Mouse (Mus musculus) cerebellum, postnatal 14 days (tissue): Measurements from ENCODE around the gene Pdlim3.

ENCODE experiments used
- DNase-seq, 2 experiments: peaks; one replicate each; pipeline ENCODE4 v3.0.0; 2021; ENCODE audit warnings: mixed read lengths in 2 of 2

Pdlim3 gene

GRCm38 (mm10) chr8:45905591-45906250 lies 20.5 kb downstream of the Pdlim3 start:
- DNase-seq, result no peak

DNA sequence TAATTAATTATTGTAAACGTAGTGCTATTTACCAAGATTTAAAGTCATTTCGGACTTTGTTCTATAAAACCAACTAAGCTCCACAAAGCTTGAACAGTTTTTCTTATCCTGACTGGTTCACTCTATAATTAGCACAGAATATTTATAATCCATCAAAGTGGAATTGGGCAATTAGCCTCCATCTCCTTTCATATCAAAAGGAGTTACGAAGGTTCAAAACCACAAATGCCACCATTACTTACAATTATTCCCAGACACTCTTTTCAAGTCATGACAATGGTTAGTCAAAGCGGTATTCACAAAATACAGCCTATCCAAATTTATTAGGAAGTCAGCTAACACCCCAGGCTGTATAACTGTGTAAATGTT lies 21.0 kb downstream of the Pdlim3 start:
- no peak for DNase-seq

GRCm38 (mm10) chr8:45913707-45914106 lies 28.4 kb downstream of the Pdlim3 start:
- DNase-seq, result no peak

- DNase-seq, result no peak
Observed at GRCm38 (mm10) chr8:45916496-45916895, 31.2 kb downstream of the Pdlim3 start.

DNA sequence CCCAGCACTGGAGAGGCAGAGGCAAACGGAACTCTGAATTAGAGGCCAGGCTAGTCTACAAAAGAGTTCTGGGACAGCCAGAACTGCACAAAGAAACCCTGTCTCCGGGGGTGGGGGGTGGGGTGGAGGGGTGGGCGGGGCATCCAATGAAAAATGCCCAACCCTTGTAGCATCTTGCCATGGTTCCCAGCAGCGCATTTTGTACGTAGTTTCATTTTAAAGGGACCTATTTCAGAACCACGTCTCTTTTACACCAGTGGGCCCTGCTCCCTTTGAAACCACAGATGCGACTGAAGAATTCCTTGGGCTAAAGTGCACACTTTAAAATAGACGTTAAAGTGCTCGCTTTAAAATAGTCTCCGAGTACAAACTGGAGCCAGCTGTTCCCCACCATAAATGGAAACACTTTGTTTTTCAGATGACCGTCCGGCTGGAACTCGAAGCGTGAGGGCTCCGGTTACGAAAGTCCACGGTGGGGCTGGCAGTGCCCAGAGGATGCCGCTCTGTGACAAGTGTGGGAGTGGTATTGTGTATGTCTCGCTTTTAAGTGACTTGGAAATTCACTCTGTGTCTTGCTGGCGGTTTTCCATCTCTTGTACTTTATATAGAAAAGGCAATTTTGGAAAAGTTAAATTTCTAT lies 31.9 kb downstream of the Pdlim3 start:
- DNase-seq, result no peak

GRCm38 (mm10) chr8:45918891-45919290 lies 33.6 kb downstream of the Pdlim3 start:
- DNase-seq, result no peak

DNA sequence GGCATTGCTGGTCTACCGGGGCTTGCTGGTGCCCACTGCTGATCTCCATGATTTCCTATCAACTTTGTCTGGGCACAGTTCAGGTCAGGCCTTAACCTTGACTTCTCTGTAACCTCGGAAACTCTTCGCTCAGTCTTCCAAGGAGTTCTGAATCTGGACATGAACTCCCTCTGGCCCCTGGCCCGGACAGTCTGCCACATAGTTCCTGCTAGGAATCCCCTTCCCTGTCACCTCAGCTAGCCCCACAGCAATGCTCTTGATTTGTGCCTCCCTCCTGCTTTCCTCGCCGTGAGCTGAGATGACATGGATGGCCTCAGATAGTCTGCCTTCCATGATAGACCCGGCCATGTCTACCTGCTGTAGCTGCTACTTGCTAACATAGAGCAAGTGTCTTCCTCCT lies 35.1 kb downstream of the Pdlim3 start:
- no peak for DNase-seq

DNA sequence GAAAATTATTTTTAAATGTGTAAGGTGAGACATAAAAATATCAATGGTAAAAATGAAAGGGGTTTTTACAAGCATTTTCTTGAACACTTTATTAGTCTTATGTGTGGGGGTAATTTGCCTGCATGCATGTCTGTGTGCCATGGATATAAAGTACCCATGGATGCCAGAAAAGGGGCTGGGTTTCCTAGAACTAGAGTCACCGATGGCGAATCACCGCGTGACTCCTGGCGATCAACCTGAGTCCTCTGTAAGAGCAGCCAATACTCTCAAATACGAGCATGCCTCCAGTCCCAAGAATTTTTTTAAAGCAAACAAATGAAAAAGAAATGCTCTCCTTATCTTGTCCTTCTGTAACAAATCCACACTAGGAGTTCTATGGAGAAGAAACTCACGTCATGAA lies 36.9 kb downstream of the Pdlim3 start:
- DNase-seq, result peak; percentile 35 to 38

GRCm38 (mm10) chr8:45934582-45935014 lies 49.3 kb downstream of the Pdlim3 start, which contains the start of gene Ccdc110:
TSS of gene Ccdc110 (plus strand) at chr8:45934619.
- DNase-seq, result peak; percentile 99 to 100

DNA sequence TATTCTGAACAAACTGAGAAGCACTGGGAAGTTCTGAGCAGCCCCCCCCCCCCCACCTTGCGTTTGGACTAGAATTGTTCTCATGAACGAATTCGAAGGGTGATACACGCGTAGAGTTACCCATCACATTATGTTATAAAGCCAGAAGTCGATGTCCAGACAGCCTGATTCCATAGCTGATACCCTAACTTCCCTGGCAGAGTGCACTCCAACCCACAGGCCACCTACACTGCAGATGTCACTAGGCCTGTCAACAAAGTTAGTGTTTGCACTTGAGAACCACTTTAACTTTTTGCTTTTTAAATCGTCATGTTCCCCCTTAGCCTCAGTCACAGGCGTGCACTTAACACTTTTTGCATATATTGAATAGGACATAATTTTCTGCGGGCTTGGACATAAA lies 51.7 kb downstream of the Pdlim3 start:
- DNase-seq, result no peak

- DNase-seq, result no peak
Observed at GRCm38 (mm10) chr8:45946283-45946682, 61.0 kb downstream of the Pdlim3 start.

DNA sequence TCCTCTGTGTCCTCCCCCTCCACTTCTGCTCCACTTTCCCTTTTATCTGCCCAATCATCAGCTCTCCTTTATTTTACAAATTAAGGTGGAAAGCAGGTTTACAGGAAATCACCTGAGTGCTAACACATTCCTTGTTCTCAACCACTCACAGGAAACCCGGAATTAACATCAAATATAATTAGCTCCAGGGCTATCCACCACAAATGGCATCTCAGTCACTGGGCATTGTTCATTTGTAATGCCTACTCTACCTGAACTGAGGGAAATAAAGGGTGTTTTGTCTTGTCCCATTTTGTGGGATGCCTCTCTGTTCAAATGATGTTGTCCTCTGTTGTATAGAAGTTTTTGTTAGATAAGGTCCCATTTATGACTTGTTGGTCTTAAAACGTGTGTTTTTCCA lies 65.4 kb downstream of the Pdlim3 start:
- DNase-seq, result no peak
